Mouse (Mus musculus) CD4-positive, CD25-positive, alpha-beta regulatory T cell, adult 4 months (primary cell): ENCODE measurements at regions not wholly inside any gene's neighbourhood (a gene's known extent, or its start where the extent isn't known, plus 50 kb on each side); places are given as distances from the start of the nearest gene placed in this dataset.

Source experiments
- ATAC-seq: one replicate; pipeline ENCODE4 v1.8.0; 2017

DNA sequence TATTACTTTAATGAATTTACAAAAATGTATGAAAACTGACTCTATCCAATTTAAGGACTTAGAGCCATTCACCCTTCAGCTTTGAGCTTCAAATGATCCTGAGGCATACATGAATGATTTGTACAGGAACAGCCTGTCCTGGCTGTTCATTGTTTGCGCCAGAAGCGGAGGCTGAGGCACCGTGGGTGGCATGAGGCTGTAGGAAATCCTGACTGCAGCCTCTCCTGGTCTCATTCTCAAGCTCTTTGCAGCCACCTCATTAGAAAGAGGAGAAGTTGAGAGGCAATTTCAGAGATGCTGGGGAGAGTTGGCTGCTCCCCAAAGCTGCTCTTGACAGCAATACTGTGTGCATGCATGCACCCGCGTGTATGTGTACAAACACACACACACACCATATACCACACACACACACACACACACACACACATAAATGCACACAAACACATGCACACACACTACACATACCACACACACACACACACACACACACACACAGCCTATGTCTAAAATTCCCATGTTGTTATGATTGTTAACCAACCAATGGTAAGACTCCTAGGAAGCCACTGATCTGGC lies 434.9 kb upstream of the Btbd3 start:
- ATAC-seq, result no peak

DNA sequence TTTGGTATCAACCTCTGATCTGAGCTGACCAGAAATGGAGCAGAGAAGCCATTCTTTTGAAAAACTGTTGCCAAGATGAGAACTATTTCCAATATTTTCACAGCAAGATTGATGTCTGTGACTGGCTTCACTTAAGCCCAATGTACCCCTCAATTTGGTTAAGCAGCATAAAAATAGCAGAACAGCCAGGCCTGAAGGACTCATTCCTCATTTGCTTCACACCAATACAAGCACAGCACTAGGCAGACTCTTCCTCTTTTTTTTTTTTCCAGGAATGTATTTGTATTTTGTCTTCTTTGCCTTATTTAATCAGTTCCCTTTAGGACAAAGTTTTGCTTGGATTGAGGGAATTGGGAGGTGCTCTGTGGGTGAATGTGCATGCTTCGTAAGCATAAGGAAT lies 441.4 kb upstream of the Btbd3 start:
- ATAC-seq, result no peak

DNA sequence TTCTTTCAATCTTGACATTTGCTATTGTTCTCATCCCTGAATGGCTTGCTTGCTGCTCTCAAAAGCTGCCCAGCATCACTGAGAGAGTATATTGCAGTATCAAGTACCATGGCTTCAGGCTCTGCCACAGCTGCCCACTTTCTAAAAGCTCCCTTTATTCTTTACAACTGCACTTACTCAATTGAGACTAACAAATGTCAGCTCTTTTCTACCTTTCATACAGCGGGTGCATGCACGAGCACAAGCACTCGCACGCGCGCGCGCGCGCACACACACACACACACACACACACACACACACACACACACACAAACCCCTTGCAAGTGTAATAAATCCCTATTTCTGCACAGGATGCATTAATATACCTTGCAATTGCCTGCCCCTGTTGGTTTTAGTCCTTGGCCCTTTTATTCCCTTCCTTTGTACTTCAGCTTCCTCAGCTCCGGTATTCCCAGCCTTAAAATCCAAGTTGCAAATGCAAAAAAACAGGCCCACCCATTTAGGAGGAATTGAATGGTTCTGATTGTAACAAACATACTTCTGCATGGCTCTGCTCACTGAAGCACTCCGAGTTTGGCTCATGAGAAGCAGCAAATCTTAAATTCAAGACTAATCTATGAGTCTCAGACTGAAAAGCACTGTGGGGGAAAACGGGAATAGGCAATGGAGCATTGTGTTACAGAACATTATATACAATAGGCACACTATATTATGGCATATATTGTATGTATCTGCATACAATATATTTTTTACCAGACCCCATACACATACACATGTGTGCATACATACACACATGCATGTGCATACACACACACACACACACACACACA lies 447.7 kb upstream of the Btbd3 start:
- no peak for ATAC-seq

DNA sequence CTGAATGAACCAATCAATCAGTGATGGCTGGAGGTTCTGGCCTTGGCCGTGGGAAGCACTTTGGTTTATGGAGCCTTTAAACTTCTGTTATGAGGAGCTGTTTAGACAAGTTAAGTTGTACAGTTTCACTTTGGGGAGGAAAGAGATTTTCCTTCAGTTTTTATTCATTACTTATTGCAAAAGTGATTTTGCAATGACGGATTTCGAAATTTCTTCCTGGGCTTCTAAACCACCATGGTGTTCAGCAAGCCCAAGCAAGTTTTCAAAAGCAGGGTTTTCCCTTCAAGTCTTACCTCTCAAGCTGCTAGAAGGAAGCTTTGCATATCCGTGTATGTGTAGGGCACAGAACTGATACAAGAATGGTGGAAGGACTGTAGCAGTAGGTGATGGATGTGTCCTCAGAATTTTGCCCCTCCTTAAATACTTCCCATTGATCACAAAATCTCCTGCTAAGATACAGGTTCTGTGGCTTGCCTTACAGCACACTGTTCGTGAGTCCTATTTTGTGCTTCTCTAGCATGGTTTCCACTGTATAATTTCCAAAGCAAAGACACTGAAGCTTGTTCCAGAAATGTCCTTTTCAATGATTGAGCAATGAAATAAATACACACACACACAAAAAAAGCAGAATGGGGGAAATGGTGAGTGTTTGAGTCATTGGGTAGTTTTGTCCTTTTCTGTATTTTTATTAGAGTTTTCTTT lies 448.6 kb upstream of the Btbd3 start:
- ATAC-seq, result no peak

DNA sequence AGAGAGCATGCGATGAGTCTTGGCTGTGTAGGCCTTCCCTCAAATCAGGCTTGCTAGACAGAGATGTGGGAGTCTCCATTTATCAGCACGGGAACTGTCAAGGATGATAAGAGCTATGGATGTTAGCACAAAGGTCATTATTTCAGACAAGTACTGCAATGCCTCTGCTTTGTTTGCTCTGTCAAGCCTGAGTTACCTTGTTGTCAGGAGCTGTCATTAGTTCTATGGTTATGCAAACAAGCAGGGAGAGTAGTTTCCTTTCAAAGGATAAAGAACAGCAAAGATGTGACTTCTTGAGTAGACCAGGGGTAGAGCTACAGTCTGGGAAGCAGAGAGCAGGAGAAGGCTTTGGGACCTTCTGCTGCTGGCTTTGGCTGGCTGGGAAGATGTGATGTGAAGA lies 461.5 kb upstream of the Btbd3 start:
- ATAC-seq, result no peak

DNA sequence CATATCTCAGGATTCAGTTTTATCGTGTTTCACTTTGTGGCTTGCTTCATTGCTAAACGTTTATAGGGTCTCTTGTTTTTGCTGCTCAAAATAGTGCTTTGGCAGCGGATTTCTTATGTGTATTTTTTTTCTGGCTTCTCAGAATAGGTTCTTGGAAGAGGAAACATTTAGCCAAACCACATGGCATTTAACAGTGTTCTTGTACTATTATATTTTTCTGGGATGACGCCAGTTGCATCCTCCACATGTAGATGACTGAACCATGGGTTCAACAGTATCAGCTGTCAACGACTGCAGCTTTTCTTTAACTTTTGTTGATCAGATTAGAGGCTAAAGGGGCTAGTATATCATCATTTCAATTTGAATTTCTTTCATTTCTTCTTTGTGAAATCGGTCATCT lies 472.3 kb upstream of the Btbd3 start:
- ATAC-seq, result no peak

DNA sequence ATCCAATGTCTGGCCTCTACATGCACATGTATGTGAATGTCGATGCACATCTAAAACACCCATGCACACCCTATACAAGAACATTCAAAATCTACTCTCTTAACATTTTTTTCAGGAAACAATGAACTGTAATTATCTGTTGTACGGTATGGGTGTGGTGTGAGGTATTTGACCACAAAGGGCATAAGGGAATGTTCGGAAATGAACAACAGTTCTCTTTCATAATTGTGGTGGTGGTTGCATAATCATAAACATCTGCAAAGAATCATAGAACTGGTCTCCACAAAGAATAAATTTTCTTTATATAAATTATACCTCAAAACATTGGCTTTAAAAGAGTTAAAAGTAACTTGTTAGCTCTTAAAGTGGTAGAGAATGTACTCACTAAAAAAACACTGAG lies 478.9 kb upstream of the Btbd3 start:
- no peak for ATAC-seq

DNA sequence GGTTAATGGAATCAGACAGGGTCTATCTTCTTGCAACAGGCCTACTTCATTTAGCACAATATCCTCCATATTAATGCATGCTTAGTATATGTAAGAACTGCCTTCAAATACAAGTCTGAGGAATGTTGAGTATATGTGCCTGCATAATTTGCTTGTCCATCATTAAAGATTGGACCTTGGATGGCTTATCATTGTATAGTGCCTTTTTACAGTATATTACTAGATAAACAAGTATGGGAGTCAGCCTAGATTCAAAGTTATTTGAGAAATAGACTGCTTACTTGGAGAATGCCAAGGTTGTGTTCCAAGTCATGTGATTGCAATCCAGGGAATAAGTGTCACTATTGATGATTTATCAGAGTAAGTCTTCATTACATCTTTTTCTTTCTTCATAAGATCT lies 491.6 kb upstream of the Btbd3 start:
- ATAC-seq, result no peak

DNA sequence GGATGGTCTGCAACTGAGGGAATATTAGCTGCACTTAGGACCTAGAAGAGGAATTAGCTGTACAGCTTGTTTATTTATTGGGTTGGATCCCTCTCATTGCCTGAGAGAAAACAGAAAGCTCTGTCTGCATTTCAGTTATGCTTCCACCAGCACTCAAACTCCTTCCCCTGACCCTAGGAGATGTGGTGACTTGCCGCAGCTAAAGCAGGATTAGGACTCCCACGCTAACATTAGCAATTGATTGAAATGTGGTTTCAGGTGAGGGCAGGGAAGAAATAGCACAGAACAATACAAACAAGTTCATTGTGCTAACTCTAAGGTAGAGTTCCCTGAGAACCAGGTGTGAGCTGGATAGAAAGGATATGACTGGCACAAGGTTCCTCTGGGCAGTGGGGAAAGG lies 496.9 kb upstream of the Btbd3 start:
- no peak for ATAC-seq

DNA sequence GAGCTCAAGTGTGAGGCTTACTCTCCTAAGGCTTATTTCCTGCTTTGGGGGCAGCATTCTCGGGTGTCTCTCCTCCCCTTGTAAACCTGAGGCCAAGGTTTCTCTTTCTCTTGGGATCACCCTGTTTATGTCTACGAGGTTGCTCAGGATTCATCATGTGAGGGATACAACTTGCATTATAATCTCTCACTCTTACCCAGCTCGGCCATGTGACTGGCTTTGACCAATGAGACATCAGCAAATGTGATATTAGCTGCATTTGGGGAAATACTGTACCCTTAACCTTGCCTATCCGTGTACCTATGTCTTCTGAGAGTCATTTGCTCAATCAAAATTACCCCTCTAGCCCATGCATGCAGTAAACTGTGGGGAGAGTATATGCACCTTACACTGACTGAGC lies 498.0 kb upstream of the Btbd3 start:
- no peak for ATAC-seq

DNA sequence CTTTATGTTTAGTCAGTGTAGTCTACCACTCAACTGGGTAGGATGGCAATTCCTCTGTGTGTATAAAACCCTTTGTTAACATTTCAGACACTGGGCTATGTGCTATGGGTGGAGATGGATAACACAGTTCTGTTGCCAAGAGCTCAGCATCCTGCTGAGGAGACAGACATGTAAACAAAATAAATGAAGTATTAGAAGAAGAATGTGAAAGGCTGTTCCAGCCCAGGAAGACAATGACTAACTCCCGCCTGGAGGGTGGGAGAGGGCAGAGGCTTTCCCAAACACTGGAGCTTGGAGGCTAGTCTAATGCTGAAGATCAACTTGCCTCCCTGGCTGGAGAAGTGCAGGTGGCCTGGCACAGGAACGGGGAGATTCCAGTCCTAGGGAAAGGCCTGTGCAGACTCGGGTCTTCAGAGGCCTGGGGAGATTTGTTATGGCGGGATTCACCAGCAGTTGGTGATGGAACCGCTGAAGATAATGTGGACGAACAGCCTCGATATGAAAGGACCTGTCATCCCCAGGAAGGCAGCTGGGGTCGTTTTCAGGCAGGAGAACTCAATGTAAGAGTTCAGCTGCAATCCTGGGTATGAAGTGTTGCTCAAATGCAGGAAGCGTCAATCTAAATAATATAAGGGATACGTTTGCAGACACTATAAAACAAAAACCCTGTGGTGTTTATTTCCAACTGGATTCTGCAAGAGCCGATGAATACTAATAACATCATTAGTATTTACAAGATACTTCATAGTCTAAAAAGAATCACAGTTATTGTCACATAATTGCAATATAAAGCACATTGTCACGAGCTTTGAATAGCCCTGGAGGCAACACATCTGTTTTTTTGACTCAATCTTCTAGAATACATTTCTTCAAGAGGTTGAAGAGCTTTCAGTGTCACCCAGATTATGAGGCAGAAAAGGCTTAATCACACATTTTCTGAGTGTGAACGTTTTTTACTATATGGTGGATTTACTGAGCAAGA lies 498.8 kb upstream of the Btbd3 start:
- no peak for ATAC-seq

DNA sequence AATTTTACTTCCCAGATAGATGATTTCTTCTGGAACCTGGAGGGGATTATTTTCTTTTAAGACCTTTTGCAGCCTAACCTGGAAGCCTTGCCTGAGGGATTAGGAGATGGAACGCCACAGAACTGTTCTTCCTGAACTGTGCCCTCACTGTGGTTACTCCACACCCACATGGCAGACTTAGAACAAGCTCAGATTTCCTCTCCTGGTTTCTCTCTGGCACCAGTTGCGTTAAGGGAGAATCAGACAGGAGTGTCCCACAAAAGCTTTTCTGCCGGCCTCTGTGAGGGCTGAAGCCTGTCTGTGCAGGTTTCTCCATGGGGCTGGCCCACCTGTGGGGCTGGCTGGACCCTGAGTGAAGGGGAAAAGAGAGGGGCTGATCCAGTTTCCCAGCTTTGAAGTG lies 500.1 kb upstream of the Btbd3 start:
- ATAC-seq, result no peak

DNA sequence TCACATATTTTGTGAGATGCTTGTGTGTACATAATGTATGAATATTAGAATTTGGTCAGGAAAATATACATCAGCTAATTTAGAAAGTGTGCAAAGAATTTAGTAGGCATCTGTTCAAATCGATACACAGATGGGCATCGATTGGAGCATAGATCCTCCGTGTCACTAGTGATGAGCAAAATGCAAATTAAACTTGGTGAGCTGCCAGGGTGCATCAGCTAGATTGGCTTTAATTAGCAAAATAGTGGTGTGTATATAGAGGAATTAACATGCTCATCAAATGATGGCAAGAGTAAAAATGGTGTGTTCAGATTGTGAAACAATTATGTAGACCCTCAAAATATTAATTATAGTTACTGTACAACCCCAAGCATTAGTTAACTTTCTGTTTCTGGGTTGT lies 501.9 kb upstream of the Btbd3 start:
- no peak for ATAC-seq

DNA sequence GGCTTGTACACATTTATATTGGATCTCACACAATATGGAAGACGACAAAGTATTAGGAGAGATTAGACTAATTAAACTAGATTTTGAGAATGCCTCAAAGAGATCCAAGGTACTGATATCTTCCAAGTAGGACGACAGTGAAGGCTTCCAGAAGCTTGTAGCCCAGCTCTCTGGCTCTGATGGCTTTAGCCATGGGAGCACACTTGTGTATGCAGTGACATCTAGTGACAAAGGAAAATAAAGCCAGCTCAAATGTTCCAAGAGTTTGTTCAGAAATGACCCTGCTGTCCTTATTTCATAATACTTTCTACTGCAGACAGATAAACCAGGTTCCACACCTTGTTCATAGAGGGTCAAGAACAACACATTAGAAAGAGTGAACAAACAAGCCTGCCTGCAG lies 524.0 kb upstream of the Btbd3 start:
- ATAC-seq, result no peak

DNA sequence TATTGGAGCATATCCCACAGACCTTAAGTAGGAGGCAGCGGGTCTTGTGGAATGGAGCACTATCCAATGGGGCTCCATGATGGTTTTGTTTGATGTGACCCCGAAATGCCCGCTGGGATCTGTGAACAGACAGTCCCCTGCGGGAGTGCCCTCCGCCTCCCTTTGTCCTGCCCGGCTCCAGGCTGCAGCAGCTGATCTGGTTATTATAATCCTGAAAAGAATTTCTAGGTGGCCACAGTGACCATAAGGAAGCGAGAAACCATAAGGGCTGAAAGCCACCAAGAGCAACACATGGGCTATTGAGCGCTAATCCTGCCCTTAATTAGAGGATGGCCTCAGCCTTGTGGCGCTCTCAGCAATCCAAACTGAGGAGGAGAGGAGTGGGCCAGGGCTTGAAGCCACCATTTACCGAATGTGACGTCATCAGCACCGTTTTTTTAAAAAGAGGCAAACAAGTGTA lies 525.9 kb upstream of the Btbd3 start:
- no peak for ATAC-seq

DNA sequence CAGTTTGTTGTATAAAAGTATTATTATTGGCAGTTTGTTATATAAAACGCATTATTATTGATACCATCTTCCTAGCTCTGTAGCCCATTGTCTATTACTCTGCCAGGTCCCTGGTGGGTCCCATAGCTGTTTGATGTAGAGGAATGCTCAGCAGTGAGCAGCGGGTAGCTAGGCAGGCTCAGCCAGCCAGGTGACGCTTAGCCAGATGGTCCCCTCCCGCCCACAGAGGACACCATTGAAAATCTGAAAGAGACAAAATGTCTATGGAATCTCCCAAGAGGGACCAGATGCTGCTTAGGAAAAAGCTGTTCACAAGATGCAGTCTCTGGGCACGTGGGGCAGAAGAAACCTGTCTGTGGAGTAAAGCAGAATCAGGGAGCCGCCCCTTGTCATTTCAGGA lies 526.5 kb upstream of the Btbd3 start:
- no peak for ATAC-seq

DNA sequence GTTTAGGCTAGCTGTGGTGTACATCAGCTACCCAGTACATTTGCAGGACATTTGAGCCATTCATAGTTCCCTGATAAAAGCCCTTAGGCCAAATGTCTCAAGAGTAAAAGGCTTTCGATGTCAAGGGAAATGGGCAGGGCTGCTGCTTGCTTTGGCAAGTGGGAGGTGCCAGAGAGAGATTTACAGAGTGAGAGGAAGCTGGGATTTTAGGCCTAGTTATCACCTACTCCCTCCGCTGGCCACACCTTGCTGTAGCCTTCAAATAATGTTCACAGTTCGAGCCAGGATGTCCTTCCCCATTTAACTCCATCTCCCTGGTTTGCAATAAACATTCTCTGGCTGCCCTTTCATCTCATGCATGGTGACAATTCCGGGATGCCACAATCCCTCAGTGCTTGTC lies 527.2 kb upstream of the Btbd3 start:
- ATAC-seq, result no peak

DNA sequence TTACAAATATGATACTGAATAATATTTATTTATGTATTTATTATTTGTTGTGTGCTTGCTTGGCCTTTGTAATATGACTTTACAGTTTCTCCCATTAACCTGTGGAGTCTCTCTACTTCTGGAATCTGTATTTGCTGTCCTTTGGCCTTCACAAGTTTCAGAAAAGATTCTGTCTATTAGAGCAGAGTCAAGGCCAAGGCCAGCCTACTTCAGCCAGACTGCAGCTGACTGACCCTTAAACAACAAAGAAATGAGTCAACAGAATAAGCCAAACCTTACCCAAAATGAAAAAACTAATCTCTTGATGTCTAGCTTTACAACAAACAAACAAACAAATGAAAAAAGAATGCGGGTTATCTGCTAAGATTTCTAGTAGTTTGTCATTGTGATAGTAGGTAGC lies 532.7 kb upstream of the Btbd3 start:
- ATAC-seq, result no peak

DNA sequence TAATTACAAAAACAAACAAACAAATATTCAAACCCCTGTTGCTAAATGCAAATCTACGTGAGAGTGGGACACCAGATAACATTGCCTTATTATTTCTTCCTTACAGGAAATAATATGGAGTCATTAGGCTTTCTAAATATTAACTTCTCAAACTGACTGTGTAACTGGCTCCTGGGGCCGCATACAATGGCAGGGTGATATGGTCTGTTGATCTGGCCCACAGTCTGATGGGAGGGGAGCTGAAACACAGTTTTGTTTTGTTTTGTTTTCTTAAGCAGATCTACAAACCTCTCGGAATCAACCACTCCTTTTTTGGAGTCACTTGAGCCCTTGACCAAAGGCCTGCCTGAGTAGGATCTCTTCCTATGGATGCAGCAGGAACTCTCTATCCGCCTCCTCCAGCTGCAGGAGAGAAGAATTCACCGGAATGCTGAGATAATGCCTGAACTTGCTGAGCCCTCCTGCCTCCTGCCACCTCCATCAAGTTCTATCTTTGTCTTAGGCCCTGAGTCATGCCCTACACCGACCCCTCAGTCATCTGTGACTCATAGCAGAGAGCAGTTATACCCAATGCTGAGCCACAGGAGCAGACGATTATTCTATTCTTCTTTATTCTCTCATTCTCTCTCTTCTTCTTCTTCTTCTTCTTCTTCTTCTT lies 534.5 kb upstream of the Btbd3 start:
- ATAC-seq, result no peak

DNA sequence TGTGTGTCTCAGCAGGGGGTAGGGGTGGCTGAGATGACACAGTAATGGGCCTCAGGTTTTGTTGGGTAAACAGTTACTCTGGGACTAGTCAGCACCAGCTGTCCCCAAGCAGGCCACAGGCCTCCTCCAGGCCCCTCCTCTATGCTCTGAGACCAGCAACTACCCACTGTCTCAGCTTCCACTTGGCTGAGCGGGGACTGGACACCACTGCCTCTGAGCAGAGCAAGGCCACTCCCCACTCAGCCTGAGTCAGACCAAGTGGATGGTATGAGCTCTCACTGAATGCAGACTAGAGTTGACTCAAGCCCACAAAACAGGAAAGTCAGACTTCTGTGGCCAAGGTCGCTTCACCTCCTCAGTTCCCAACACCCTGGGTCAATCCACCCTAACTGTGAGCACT lies 540.5 kb upstream of the Btbd3 start:
- ATAC-seq, result no peak

DNA sequence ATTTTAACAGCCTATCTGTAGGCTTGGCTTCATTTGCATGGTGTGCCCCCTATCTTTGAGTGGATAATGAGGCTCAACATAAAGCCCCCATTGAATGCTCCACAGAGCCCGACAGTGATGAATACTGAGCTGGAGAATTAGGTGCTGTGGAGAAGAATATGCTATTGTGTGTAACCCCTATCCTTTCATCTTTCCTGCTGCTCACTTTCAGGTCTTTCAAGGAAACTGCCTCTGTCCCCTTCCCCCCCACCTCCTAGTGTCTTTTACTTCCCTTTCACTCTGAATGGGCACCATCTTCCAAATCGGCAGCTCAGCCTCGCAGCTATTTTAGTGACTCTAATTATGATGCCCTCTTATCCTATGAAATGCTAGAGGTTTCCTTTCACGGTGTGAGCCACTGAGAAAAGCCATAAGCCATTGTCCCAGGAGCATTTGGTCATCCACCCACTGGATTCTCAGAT lies 549.8 kb upstream of the Btbd3 start:
- no peak for ATAC-seq
